Mouse (Mus musculus): ENCODE data around the gene Vav3. TPM values are rescaled to one million over a fixed set of nuclear protein-coding genes. Genes with fewer than 3 reads are reported as not detected.

Gene Vav3
- total RNA-seq, 2 experiments from 2014 or later: 0.94 to 2.6 TPM

DNA sequence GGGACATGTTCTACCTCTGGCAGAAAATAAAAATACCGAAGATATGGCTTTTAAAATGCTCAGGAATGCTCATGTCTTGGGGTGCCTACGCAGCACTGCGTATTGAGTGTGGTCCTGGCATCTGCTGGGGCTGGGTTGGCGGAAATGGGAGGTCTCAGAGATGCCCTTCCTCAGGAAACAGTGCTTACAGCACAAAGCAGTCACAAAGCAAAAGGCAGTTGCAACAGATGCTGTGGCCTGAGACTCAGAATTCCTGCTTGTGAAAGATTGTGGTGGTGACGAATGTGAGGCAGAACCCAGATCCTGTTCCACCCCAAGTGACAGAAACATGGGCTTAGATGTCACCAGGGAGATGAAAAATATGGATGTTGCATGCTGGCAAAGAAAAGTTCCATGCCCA lies 21.4 kb downstream of the Vav3 start:
- no peak for TF ChIP-seq CTCF (IDR thresholded peaks at IDR 0.05)
- Histone ChIP-seq H3K27ac (no peak overlapping the region), H3K4me3 (no peak overlapping the region)
- intact Hi-C loops (cut with DNase I): no loop called here
- DNase-seq: no peak

DNA sequence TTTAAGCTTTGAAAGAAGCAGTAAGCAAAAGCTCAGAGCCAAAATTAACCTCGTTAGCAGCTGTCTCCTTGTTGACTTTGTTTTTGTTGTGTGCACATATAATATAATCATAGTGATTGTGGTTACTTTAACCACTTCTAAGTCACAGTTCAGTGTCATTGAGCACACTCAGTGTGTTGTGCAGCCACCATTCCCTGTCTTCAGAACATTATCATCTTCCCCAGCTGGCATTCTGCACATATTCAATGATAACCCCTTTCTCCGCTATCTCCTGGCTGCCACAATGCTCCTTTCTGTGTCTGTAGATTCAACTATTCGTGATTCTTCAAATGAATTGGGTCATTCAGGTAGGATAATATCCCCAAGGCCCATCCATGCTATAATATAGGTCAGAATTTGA lies 21.9 kb downstream of the Vav3 start:
- DNase-seq: no peak
- Histone ChIP-seq H3K4me3 (no peak overlapping the region), H3K27ac (no peak overlapping the region)
- intact Hi-C loops (cut with DNase I): no loop called here
- no peak for TF ChIP-seq CTCF (IDR thresholded peaks at IDR 0.05)

DNA sequence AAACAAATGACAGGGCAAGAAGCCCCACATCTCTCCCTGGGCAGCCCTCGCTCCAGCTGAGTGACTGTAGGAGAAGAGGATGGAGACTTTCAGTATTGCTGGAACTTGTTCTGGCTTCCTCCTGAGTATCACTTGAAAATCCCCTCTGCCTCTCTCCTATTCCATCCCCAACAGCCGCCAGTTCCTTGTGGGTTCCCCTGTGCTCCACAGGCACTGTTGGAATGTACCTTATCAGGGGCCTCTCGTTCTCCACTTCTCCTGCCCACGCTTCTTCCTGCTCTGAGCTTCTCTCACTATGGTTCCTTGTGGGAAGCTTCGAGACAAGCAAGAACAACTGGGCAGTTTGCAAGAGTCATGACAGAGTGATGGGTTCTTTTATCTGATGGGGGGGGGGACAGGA lies 23.1 kb downstream of the Vav3 start:
- no peak for TF ChIP-seq CTCF (IDR thresholded peaks at IDR 0.05)
- intact Hi-C loops (cut with DNase I): no loop called here
- no peak for DNase-seq
- H3K4me3 ChIP-seq: no peak overlapping the region
- H3K27ac ChIP-seq: no peak overlapping the region

DNA sequence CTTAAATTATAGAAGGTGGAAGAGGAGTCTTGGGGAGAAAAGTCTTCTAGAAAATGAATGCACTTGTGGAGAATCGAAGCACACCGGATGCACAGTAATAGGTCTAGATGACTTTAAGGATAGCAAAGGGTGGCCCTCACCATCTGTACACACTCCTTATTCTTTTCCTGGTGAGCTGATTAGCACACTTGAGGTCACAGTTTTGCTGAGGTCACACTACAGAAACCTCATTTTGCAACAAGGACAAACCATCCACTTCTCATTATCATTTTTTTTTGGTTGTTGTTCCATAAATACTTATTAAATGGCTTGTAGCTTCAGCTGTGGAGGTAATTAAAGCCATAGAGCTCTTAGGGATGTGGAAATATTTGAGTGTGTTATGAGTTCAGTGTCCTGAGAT lies 25.4 kb downstream of the Vav3 start:
- no peak for TF ChIP-seq CTCF (IDR thresholded peaks at IDR 0.05)
- no peak overlapping the region for H3K27ac ChIP-seq
- no peak for DNase-seq
- no peak overlapping the region; the same call in 1 of the 2 replicates for H3K4me3 ChIP-seq
- intact Hi-C loops (cut with DNase I): no loop called here

DNA sequence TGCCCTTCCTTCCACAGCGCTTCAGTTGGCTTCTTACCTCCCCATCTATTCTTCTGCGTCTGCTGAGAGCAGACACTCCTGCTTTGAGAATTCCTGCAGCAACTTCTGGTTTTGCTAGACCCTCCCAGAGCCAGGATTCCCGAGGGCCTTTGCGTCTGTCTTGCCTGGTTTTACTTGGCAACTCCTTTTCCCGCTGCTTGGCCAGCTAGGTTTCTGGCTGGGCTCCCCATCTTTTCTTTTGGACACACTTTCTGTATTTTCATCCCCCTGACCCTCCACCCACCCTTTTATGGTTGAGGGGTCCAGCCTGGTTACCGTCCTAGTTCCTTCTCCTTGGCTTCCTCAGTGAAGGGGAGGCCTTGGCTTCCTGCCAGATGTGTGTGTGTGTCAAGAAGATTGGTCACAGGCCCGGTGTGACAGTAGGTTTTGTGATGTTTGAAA lies 26.0 kb downstream of the Vav3 start:
- Histone ChIP-seq H3K4me3 (peak overlapping the region; percentile 5; the same call in 1 of the 2 replicates), H3K27ac (peak overlapping the region; percentile 20)
- DNase-seq: peak; percentile 57
- intact Hi-C loops (cut with DNase I): no loop called here
- TF ChIP-seq CTCF (IDR thresholded peaks at IDR 0.05): no peak

DNA sequence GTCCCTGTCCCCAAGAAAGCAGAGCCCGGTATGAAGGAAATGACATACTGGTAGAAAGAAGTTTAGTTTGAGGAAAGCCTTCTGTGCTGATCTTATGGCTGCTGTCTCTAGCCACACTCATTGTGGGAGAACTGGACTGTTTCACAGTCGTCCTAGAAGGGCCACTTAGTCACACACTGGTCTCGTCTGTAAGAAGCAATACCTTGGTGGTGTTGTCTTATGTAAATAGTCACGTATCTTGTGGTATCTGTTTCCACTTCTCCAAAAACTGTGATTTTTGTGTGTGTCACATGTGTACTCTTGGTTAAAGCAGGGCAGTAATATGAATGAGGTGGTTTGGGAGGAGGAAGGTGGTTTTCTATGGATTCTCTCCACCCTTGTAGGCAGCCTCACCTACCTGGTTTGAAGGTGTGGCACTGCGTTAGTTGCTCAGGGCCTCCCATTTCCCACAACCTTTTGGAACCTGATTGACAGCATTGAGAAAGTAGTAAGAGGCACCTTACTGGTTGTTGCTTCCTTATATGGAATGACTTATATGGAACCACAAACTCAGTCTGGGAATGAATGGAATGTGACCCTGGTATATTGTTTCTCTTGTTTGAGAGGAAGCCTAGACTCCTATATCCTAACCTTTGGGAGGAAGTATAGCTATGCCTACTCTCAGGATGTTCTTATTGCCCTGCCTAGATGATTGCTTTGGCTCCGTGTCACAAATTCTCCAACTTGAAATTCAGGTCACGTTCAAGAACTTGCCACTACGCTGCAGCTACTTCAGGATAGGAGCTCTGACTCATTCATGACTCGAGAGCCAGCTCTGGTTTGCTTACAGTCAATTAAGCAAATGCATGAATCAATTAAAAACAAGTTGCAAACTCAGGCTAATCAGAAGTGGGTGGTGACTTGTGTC lies 28.2 kb downstream of the Vav3 start:
- no peak for DNase-seq
- Histone ChIP-seq H3K4me3 (no peak overlapping the region), H3K27ac (no peak overlapping the region)
- intact Hi-C loops (cut with DNase I): no loop called here
- TF ChIP-seq CTCF (IDR thresholded peaks at IDR 0.05): no peak

DNA sequence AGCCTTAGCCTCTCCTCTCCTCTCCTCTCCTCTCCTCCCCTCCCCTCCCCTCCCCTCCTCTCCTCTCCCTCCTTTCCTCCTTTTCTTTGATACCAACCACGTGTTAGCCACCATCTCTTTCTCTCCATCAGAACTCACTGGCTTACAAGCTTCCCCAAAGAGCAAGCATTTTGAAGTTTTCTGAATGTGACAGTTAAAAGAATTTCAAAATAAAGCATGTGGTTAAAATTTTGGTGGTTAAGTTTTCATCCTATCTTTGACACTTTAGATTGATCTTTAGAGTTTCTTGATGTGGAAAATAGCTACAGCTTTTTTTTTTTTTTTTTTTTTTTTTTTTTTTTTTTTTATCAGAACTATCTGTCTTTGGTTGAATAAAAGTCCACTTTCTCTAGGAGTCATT lies 31.1 kb downstream of the Vav3 start:
- Histone ChIP-seq H3K27ac (no peak overlapping the region), H3K4me3 (no peak overlapping the region)
- intact Hi-C loops (cut with DNase I): no loop called here
- no peak for TF ChIP-seq CTCF (IDR thresholded peaks at IDR 0.05)
- no peak for DNase-seq

DNA sequence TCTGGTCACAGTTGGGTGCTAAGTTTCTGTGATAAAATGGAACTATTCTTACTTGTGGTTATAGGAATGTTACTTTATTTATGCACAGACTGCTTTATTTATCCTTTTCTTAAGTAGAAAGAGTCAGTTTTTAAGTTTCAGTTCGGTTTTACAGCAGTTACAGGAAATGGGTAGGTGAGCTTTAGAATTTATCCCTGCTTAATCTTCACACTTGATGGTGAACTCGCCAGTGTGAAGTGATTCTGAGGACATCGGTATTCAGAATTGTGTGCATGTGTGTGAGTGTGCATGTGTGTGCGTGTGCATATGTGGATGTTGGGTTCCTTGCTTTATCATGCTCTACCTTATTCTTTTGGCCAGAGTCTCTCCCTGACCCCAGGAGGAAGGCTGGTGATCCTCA lies 32.2 kb downstream of the Vav3 start:
- DNase-seq: no peak
- no peak for TF ChIP-seq CTCF (IDR thresholded peaks at IDR 0.05)
- H3K4me3 ChIP-seq: no peak overlapping the region
- intact Hi-C loops (cut with DNase I): no loop called here
- no peak overlapping the region for H3K27ac ChIP-seq

DNA sequence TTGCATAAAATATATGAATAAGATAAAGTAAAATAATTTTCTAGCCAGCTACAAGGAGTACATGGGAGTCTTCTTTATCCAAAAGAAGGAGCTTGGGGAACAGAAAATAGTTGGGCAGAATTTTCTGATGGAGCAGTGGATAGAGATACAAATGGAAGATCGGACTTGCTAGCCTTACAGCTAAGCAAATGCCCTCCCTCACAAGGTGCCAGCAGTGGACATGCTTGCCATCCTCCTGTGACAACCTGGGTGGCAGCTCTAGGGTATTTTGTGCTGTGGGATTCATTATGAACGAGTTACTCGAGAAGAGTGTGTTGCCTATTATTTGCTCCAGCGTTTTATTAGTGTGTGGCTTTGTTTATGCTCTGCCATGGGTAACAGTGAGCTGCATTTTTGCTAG lies 37.8 kb downstream of the Vav3 start:
- DNase-seq: no peak
- Histone ChIP-seq H3K27ac (no peak overlapping the region), H3K4me3 (no peak overlapping the region)
- intact Hi-C loops (cut with DNase I): no loop called here
- TF ChIP-seq CTCF (IDR thresholded peaks at IDR 0.05): no peak

DNA sequence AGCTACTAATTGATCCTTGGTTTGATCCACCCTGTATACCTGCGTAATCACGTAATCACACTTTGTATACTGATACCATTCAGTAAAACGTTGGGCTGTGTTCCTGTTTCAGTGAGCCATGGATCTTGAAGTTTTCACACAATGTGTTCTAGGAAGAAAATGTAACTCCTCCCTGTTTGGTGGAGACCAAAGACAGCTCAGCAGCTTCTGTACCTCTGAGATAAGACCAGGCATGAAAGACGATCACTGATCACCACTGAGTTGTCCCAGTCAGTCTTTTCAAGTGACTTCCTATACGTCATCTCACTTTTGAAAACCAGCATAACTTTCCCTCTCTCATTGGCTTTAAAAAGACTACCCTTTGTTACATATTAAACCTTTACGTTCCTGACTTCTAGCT lies 38.2 kb downstream of the Vav3 start:
- no peak for DNase-seq
- intact Hi-C loops (cut with DNase I): no loop called here
- H3K4me3 ChIP-seq: no peak overlapping the region

DNA sequence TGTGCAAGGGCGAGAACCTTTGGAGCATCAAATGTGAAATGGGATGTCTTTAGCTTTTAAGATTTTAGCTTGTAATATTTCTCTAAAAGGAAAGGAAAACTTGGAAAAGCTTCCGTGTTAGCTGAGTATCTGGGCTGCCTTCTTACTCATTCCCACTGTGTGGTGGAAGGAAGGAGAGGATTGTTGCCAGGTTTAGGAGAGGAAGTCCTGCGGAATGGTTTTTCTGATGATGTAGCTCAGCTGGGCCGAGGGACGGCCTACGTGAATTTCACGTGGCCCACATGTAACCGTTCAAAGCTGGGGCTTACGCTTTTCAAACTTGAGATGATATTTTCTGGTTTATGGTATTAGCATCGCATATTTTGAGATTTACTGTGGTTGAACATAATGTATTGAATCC lies 48.3 kb downstream of the Vav3 start:
- intact Hi-C loops (cut with DNase I): no loop called here
- TF ChIP-seq CTCF (IDR thresholded peaks at IDR 0.05): no peak
- peak overlapping the region; percentile 13; the same call in 1 of the 2 replicates for H3K4me3 ChIP-seq
- no peak overlapping the region; the same call in 1 of the 2 replicates for H3K27ac ChIP-seq
- no peak for DNase-seq

More for the DNA sequence above, 38.2 kb downstream of the Vav3 start:
- H3K27ac ChIP-seq: no peak overlapping the region
- TF ChIP-seq CTCF (IDR thresholded peaks at IDR 0.05): no peak

DNA sequence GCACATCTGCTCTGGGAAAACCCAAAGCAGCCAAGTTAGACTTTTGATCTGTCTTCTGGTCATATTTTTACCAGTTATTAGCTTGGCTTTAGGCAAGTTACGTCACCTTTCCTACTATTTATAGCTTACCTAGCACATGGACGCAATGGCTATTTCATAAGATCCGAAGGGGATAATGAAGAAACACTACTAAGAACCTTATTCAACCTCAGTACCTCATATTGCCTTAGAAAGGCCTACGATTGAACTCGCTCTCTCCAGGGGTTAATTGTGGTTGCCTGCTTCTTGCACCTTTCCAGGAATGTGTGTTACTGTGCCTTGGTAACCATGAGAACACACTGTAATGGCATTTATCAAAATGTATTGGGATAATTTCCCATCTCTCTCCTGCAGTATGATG lies 61.1 kb downstream of the Vav3 start:
- TF ChIP-seq CTCF (IDR thresholded peaks at IDR 0.05): no peak

DNA sequence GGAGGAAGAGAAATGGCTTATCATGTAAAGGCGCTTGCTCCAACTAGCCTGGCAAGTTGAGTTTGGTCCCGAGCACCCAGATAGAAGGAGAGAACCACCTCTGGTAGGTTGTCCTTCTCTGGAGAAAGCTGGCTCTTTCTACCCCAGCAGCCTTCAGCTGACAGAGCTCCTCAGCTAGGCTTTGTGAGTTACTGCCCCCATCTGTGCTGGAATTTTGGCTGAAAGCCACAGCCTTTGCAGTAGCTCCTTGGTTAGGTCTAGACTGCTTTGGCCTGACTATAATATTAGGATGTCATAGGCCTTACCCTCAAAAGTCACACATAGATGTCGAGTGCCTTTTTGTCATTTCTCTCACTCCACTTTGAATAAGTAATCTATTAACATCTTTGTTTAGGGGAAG lies 70.8 kb downstream of the Vav3 start:
- Histone ChIP-seq H3K27ac (no peak overlapping the region), H3K4me3 (no peak overlapping the region)
- intact Hi-C loops (cut with DNase I): no loop called here
- TF ChIP-seq CTCF (IDR thresholded peaks at IDR 0.05): no peak
- DNase-seq: no peak

More for the DNA sequence above, 61.1 kb downstream of the Vav3 start:
- Histone ChIP-seq H3K27ac (no peak overlapping the region), H3K4me3 (no peak overlapping the region)
- no peak for DNase-seq
- intact Hi-C loops (cut with DNase I): no loop called here

DNA sequence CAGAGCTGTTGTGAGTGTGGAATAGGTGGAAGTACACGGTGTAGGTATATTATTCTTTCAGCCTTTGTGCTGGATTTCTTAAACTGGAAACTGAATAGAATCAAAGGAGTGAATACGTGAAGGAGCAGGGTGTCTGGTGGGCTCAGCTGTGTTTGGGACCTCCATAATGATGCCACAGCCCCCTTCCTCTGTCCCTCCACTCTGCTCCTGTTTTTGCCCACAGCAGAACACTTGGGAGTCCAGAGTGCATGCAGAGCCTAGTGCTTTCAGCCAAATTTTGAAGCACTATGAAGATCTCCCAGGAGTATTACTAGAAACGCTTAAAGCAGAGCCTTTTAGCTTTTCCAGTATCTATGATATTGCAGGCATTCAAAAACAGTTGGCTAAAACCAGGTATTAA lies 80.0 kb downstream of the Vav3 start:
- intact Hi-C loops (cut with DNase I): no loop called here
- TF ChIP-seq CTCF (IDR thresholded peaks at IDR 0.05): no peak
- no peak overlapping the region for H3K4me3 ChIP-seq
- no peak for DNase-seq
- H3K27ac ChIP-seq: no peak overlapping the region

All from gastrocnemius, adult 2 months (tissue).